23 mouse cellular contexts compared by ENCODE assay signal in genomic region chr16:11757471-11757870, GRCm38 (mm10).
"Had no signal": no experiment of that assay in that cellular context is flagged by ENCODE, and none has a peak within 500 bp of the region (broad histone marks: within the 10 kb centered on the region; RNA-seq: fewer than 3 reads in every experiment).

No protein-coding gene starts in this region.

- H3K27ac ChIP-seq: limb, embryonic 10.5 days; limb, embryonic 12.5 days; limb, embryonic 13.5 days; limb, embryonic 15.5 days; liver, embryonic 12.5 days; liver, embryonic 13.5 days; liver, embryonic 14.5 days; liver, embryonic 15.5 days; lung, embryonic 15.5 days; macrophage; midbrain, embryonic 10.5 days; midbrain, embryonic 12.5 days; midbrain, embryonic 13.5 days; neural tube, embryonic 12.5 days had no signal

- ATAC-seq: liver, embryonic 12.5 days; liver, postnatal 0 days; midbrain, embryonic 13.5 days; midbrain, embryonic 16.5 days had no signal

- H3K9ac ChIP-seq: limb, embryonic 12.5 days; limb, embryonic 13.5 days; limb, embryonic 15.5 days; liver, embryonic 12.5 days; liver, embryonic 13.5 days; liver, embryonic 14.5 days; liver, embryonic 15.5 days; liver, postnatal 0 days; lung, embryonic 14.5 days; lung, embryonic 15.5 days; midbrain, embryonic 12.5 days; midbrain, embryonic 13.5 days; neural tube, embryonic 12.5 days had no signal

- H3K9me3 ChIP-seq: limb, embryonic 10.5 days; limb, embryonic 12.5 days; limb, embryonic 13.5 days; limb, embryonic 15.5 days; liver, embryonic 12.5 days; liver, embryonic 13.5 days; liver, embryonic 15.5 days; lung, embryonic 15.5 days; megakaryocyte, embryonic 14.5 days; midbrain, embryonic 10.5 days; midbrain, embryonic 12.5 days; midbrain, embryonic 13.5 days; neural tube, embryonic 12.5 days had no signal

- H3K27me3 ChIP-seq: limb, embryonic 12.5 days; limb, embryonic 13.5 days; limb, embryonic 15.5 days; liver, embryonic 12.5 days; liver, embryonic 13.5 days; liver, embryonic 15.5 days; lung, embryonic 15.5 days; megakaryocyte, embryonic 14.5 days; midbrain, embryonic 12.5 days; midbrain, embryonic 13.5 days; neural tube, embryonic 12.5 days had no signal

- DNase-seq: left cerebral cortex, postnatal 4 days; liver; liver, embryonic 13.5 days; liver, postnatal 0 days; lung, embryonic 14.5 days; midbrain, embryonic 14.5 days had no signal

- H3K36me3 ChIP-seq: limb, embryonic 10.5 days; limb, embryonic 12.5 days; limb, embryonic 15.5 days; liver, embryonic 12.5 days; liver, embryonic 13.5 days; liver, embryonic 15.5 days; lung, embryonic 15.5 days; midbrain, embryonic 10.5 days had no signal

- H3K4me3 ChIP-seq: limb, embryonic 10.5 days; limb, embryonic 12.5 days; limb, embryonic 13.5 days; limb, embryonic 15.5 days; liver, embryonic 12.5 days; liver, embryonic 13.5 days; liver, embryonic 15.5 days; lung, embryonic 15.5 days; megakaryocyte, embryonic 14.5 days; midbrain, embryonic 10.5 days; midbrain, embryonic 12.5 days; midbrain, embryonic 13.5 days; myocyte; neural tube, embryonic 12.5 days had no signal

- H3K4me2 ChIP-seq: limb, embryonic 12.5 days; limb, embryonic 13.5 days; limb, embryonic 15.5 days; liver, embryonic 11.5 days; liver, embryonic 12.5 days; liver, embryonic 13.5 days; liver, embryonic 15.5 days; lung, embryonic 14.5 days; lung, embryonic 15.5 days; midbrain, embryonic 12.5 days; midbrain, embryonic 13.5 days; neural tube, embryonic 12.5 days had no signal

- H3K4me1 ChIP-seq: limb, embryonic 10.5 days; limb, embryonic 12.5 days; limb, embryonic 13.5 days; limb, embryonic 15.5 days; liver, embryonic 12.5 days; liver, embryonic 13.5 days; liver, embryonic 15.5 days; lung, embryonic 15.5 days; midbrain, embryonic 10.5 days; midbrain, embryonic 12.5 days; midbrain, embryonic 13.5 days; neural tube, embryonic 12.5 days had no signal
